Mouse (Mus musculus) heart, adult 2 months (tissue): ENCODE data around the gene Katnb1.

Source experiments
- CTCF ChIP-seq: fragments of 200-600 bp; IDR thresholded peaks from 2 replicates; pipeline ENCODE4 v1.8.1; 2022; ENCODE audit warnings: antibody characterized with exemption, mild to moderate bottlenecking, moderate library complexity
- POLR2A ChIP-seq: fragments of 200-500 bp; IDR thresholded peaks from 2 replicates; pipeline ENCODE4 v1.6.1; 2011; ENCODE audit warnings: mild to moderate bottlenecking, low read depth, low read length, control low read depth; ENCODE audit not compliant: insufficient read depth

DNA sequence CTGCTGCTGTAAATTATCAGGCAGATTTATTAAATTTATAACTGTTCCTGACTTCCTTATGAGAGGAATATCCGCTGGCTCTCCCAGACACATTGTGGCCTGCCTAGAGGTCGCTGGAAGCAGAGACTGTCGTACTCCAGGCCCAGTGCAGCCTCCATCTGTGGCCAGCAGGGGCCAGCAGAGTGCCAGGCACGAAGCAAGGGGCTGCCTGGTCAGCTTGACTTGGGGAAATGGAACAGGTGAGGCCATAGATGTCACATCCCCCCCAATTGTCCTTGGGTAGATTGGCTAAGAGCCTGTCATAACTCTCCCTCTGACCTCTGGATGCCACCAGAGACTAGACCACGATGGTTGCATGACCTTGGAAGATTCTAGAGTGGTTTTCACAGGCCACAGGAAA lies 18.0 kb downstream of the Katnb1 start:
- TF ChIP-seq CTCF (no peak), POLR2A (no peak)
